Mouse (Mus musculus): Measurements from ENCODE around the gene Adprm. TPM values are rescaled to one million over a fixed set of nuclear protein-coding genes. Genes with fewer than 3 reads are reported as not detected.

Adprm gene
- polyA plus RNA-seq, 1 experiment from 2014 or later = 31.7 TPM

- 83% methylated on average over 4 of the region's 4 CpGs for WGBS
- no peak overlapping the region for H3K4me2 ChIP-seq
- H3K9me3 ChIP-seq (replicated peaks) = no peaks in the 10 kb centered on the region
- H3K27me3 ChIP-seq (replicated peaks) = no peaks in the 10 kb centered on the region
- no peak overlapping the region for H3K9ac ChIP-seq (replicated peaks)
- no peak overlapping the region for H3K4me3 ChIP-seq (replicated peaks)
- no peaks in the 10 kb centered on the region for H3K36me3 ChIP-seq
- H3K4me1 ChIP-seq = peaks cover 11% of the 10 kb centered on the region
- no peak overlapping the region for H3K27ac ChIP-seq (replicated peaks)
- ATAC-seq (ENCODE audit: low FRiP score) = no peak
Measured at GRCm38 (mm10) chr11:66996446-66996845, 55.9 kb downstream of the Adprm start.

- Histone ChIP-seq H3K27me3 (replicated peaks) (no peaks in the 10 kb centered on the region), H3K4me1 (no peaks in the 10 kb centered on the region), H3K4me2 (no peak overlapping the region), H3K27ac (replicated peaks) (no peak overlapping the region), H3K4me3 (replicated peaks) (no peak overlapping the region), H3K9me3 (replicated peaks) (no peaks in the 10 kb centered on the region), H3K9ac (replicated peaks) (no peak overlapping the region), H3K36me3 (no peaks in the 10 kb centered on the region)
- ATAC-seq (ENCODE audit: low FRiP score) = no peak
- WGBS = 39% methylated on average over 1 of the region's 1 CpGs
Measured at GRCm38 (mm10) chr11:66993674-66994073, 58.7 kb downstream of the Adprm start.

- no peak for ATAC-seq (ENCODE audit: low FRiP score)
- no peaks in the 10 kb centered on the region for H3K27me3 ChIP-seq (replicated peaks)
- 92% methylated on average over 2 of the region's 2 CpGs for WGBS
- no peak overlapping the region for H3K27ac ChIP-seq (replicated peaks)
- no peak overlapping the region for H3K9ac ChIP-seq (replicated peaks)
- H3K4me2 ChIP-seq = no peak overlapping the region
- no peak overlapping the region for H3K4me3 ChIP-seq (replicated peaks)
- no peaks in the 10 kb centered on the region for H3K9me3 ChIP-seq (replicated peaks)
- no peaks in the 10 kb centered on the region for H3K4me1 ChIP-seq
- no peaks in the 10 kb centered on the region for H3K36me3 ChIP-seq
Measured at GRCm38 (mm10) chr11:66992150-66992549, 60.2 kb downstream of the Adprm start.

Small RNA genes within 50 kb of the gene (microRNA-seq; reads per million reads assigned to microRNA genes)
- not detected for gene Mir6923

Other genes with a start within 250 kb of the Adprm start
- 16.0 and 17.2 TPM in 2 replicates for gene Pirt, start 140.6 kb downstream of the Adprm start, polyA plus RNA-seq (2015; fragmentation: Nextera tagmentation; extraction: Ambion mirVana)
- gene Tmem238l, start 96.0 kb downstream of the Adprm start, polyA plus RNA-seq (2015; fragmentation: Nextera tagmentation; extraction: Ambion mirVana) = not detected in 2 replicates
- gene Tmem220, start 27.4 kb downstream of the Adprm start, polyA plus RNA-seq (2015; fragmentation: Nextera tagmentation; extraction: Ambion mirVana) = 0.51 and 0.59 TPM in 2 replicates
- gene Sco1, start 76 bp upstream of the Adprm start, polyA plus RNA-seq (2015; fragmentation: Nextera tagmentation; extraction: Ambion mirVana) = 12.3 and 12.7 TPM in 2 replicates
- 8.3 and 13.4 TPM in 2 replicates for gene Myh3, start 25.7 kb upstream of the Adprm start, polyA plus RNA-seq (2015; fragmentation: Nextera tagmentation; extraction: Ambion mirVana)
- gene Myh2, start 118.4 kb upstream of the Adprm start, polyA plus RNA-seq (2015; fragmentation: Nextera tagmentation; extraction: Ambion mirVana) = 0.20 and 0.22 TPM in 2 replicates
- 0.09 and 0.10 TPM in 2 replicates for gene Myh1, start 147.5 kb upstream of the Adprm start, polyA plus RNA-seq (2015; fragmentation: Nextera tagmentation; extraction: Ambion mirVana)
- gene Myh4, start 185.4 kb upstream of the Adprm start, polyA plus RNA-seq (2015; fragmentation: Nextera tagmentation; extraction: Ambion mirVana) = not detected in 2 replicates
- 3.1 and 6.1 TPM in 2 replicates for gene Myh8, start 224.5 kb upstream of the Adprm start, polyA plus RNA-seq (2015; fragmentation: Nextera tagmentation; extraction: Ambion mirVana)

Data from neural tube, embryonic 15.5 days (tissue).